Mouse (Mus musculus) G1E (cell line): ENCODE measurements around the gene Clcn5.

Experiments
- CTCF ChIP-seq: IDR thresholded peaks from 2 replicates; pipeline ENCODE4 v1.5.1; 2012; ENCODE audit warnings: low read depth, low read length, inconsistent platforms, mixed read lengths
- GATA1 ChIP-seq: IDR thresholded peaks from 2 replicates; pipeline ENCODE4 v1.6.1; 2012; ENCODE audit warnings: borderline replicate concordance, low read length, inconsistent platforms, mixed read lengths
- GATA2 ChIP-seq: IDR thresholded peaks from 2 replicates; pipeline ENCODE4 v1.6.1; 2012; ENCODE audit warnings: low read depth, low read length, inconsistent platforms, borderline replicate concordance
- POLR2AphosphoS5 ChIP-seq: IDR thresholded peaks from 2 replicates; pipeline ENCODE4 v1.6.1; 2012; ENCODE audit warnings: low read depth, low read length, inconsistent platforms; ENCODE audit not compliant: insufficient replicate concordance

DNA sequence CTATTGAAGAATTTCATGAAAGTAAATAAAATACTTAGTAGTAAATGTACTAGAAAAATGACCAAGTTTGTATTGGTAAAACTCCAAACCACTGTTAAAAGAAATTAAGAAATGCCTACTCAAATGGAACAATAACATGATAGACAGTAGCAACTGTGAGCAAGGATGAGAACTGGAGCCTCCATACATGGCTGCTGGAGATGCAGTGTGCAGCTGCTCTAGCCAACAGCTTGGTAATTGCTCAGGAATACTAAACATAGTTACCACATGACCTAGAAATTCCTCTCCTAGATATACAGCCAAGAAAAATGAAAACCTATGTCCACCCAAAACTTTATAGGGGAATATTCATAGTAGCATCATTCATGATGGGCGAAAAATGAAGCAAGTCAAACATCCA, 36.5 kb downstream of the Clcn5 start:
- TF ChIP-seq GATA1 (no peak), CTCF (no peak), GATA2 (no peak), POLR2AphosphoS5 (no peak)
